Mouse (Mus musculus) layer of hippocampus, postnatal 36 days (tissue): ENCODE results near the gene Prcd. TPM values are rescaled to one million over a fixed set of nuclear protein-coding genes. Genes with fewer than 3 reads are reported as not detected.
"Not testable (repeated sequence)": the region's sequence is repeated elsewhere in the genome, so short reads cannot be mapped to it uniquely, and the experiment has no call there.

ENCODE experiments used
- DNase-seq, 2 experiments: peaks; one replicate each; pipeline ENCODE4 v3.0.0; 2022
- total RNA-seq, 2 experiments: library from RNA; stranded (reverse); gene quantifications; 2 replicates each; pipeline ENCODE4 v1.2.3; 2021

The Prcd gene
- 1 to 10 TPM; 5.0 to 5.2 TPM for total RNA-seq

GRCm38 (mm10) chr11:116653234-116653633, at the start of gene Prcd:
Gene Prcd, plus strand, starts transcription at chr11:116653534.
- DNase-seq: no peak

DNA sequence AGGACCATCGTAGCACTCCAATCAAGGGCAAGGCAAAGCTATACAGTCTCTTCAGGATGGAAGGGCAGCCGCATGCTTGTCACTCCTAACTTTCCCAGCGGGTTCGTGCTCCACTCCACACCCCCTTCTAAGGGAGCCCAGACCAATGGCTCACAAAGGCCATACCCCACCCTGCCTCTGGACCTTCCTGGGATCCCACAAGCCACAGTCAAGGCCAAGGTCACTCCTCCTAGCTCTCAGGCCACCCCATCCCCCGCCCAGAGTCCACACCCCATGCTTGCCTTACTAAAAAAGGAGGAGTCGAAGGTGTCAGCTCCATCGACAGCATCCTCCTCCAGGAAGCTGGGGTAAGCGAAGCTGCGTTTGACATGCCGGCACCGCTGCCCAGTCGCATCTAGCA, 49.2 kb upstream of the Prcd start:
- no peak for DNase-seq

GRCm38 (mm10) chr11:116607717-116608116, 45.6 kb upstream of the Prcd start:
- no peak for DNase-seq

GRCm38 (mm10) chr11:116609965-116610630, 43.2 kb upstream of the Prcd start:
- no peak for DNase-seq

DNA sequence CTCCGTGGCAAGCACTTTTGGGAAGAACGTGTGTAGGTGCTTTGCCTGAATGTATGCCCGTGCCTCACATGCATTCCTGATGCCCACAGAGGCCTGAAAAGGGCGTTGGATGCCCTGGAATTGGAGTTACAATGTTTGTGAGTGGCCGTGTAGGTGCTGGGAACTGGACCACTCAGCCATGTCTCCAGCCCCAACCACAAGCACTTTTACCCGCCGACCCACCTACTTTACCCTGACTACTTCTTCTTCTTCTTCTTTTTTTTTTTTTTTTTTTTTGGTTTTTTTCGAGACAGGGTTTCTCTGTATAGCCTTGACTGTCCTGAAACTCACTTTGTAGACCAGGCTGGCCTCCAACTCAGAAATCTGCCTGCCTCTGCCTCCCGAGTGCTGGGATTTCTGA, 42.2 kb upstream of the Prcd start:
- DNase-seq: not testable (repeated sequence)

DNA sequence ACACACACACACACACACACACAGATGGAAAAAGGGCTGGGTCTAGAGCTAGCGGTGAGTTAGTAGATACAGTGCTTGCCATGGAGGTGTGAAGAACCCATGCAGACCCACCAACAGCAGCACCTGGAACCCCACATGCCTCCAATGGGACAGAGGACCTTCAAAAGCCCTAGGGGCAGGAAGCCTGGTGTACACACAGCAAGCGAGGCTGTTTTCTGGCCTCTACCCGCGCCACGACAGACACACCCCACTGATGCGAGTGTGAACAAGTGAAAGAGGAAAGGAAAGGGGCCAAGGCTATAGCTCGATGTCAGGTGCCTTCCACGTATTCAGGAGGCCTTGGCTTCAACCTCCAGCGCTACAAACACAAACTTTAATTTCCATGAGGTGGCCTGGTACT, 41.5 kb upstream of the Prcd start:
- no peak for DNase-seq

GRCm38 (mm10) chr11:116612554-116612953, 40.8 kb upstream of the Prcd start:
- no peak for DNase-seq

DNA sequence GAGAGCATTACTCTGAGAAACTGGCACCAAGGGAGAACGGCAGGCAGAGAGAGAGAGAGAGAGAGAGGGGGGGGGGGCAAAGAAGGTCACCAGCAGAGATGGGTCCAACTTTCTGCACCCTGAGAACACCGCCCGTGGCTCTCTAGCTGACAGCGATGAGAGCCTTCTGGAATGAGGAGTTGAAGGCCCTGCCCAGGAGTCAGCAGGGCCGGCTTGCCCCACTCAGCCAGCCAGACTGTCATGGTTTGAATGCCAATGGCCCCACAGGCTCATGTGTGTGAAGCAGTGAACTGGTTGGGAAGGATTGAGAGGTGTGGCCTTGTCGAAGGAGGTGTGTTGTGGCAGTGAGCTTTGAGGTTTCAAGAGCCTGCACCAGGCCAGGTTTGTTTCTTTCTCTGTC, 40.1 kb upstream of the Prcd start:
- DNase-seq: no peak

DNA sequence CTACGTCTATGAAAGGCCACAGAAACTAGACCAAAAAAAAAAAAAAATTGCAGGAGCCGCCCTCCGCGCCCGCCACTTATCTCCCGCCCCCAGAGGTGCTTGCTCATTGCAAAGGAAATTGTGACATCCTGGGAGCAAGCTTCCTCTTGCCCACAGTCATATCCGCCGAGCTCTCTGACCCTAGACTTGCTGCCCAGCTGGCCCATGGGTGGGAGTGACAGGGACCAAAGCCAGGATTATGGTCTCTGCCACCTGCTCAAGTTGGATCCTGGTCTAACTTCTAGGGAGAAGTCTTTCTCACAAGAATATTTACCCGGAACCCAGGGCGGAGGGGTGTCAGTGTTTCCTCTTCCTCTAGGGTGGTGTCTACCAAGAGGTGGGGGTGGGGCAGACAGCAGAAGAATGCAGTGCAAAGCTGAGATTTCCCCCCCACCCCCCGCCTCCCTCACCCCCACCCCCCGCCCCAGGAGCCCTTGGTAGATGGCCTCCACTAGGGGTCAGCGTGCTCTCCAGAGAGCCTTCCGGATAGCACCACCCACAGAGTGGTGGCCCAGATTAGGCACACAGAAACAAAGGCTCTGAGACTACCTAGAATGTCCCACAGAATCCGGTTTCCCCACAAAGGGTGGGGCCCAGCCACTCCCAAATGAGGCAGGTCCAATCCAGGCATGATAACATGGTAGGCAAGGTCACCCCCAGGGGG, 37.4 kb upstream of the Prcd start:
- no peak for DNase-seq

GRCm38 (mm10) chr11:116616438-116617118, 36.8 kb upstream of the Prcd start:
- DNase-seq: no peak

DNA sequence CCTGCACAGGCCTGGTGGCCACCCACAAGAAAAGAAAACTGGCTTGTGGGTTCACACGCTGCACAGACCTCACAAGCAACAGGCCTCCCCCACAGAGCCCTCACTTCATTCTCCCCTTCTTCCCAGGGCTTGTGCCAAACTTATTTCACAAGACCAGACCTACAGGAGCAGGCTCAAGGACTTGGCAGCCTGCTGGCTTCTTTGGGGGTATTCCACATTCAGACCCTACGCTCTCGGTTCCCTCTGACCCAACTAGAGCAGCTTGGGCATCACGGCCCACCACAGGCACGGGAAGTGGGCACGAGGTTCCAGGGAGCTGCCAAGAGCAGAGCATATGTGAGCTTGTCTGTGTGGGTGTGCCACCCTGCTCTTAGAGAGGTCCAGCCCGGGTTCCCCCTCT, 35.7 kb upstream of the Prcd start:
- DNase-seq: no peak

- no peak for DNase-seq
These were observed 34.7 kb upstream of the Prcd start for GRCm38 (mm10) chr11:116618666-116619065.

DNA sequence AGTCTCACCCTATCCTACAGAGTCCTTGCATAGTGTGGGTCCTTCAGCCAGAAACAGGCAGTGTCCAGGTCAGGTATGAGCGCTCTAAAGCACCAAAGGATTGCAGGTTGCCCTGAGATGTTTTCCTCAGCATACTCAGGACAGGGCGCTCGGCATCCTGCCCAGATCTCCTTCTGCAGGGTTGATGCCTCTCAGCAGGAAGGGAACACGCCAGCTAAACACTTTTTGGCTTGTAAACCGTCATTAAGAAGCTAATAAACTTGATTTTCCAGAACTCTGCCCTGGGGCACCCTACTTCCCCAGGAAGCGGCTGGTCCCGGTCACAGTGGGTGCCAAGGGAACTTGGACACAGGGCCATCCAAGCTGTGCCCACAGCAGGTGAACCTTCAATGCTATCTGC, 34.2 kb upstream of the Prcd start:
- DNase-seq: no peak

GRCm38 (mm10) chr11:116619561-116619960, 33.8 kb upstream of the Prcd start:
- DNase-seq: no peak

- DNase-seq: no peak
These were observed 33.3 kb upstream of the Prcd start for GRCm38 (mm10) chr11:116620073-116620472.

DNA sequence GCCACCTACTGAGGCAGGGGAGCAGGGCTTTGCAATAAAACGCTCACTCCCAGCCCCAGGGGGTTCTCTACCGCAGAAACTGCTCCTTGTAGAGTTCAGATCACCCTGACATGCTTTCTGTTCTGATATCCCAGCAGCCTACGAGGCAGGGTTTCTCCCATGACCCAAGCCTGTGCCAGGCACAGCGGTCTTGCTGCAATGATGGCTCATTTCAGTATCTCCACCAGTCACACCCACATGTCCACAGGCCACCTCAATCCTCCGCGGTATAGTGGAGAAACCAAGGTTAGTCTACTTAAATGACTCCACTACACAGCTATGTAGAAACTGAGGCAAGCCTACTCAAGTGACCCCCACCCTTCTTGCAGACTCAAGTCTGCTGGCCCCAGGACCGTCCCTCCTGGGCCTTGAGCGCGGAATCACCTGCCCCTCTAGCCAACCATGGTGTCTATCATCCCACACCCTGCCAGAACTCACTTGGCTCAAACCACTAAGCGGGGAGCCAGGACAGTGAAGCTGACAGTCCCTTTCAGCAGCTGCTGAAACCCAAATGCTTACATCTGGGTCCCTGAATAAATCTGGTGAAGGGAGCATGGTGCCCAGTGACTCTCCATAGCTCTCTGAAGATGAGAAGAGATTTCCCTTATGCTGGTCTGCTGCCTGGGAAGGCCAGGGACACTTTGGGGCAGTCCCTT, 32.6 kb upstream of the Prcd start:
- DNase-seq: no peak

- DNase-seq: peak; percentile 44
These were observed 32.1 kb upstream of the Prcd start for GRCm38 (mm10) chr11:116621258-116621704.

DNA sequence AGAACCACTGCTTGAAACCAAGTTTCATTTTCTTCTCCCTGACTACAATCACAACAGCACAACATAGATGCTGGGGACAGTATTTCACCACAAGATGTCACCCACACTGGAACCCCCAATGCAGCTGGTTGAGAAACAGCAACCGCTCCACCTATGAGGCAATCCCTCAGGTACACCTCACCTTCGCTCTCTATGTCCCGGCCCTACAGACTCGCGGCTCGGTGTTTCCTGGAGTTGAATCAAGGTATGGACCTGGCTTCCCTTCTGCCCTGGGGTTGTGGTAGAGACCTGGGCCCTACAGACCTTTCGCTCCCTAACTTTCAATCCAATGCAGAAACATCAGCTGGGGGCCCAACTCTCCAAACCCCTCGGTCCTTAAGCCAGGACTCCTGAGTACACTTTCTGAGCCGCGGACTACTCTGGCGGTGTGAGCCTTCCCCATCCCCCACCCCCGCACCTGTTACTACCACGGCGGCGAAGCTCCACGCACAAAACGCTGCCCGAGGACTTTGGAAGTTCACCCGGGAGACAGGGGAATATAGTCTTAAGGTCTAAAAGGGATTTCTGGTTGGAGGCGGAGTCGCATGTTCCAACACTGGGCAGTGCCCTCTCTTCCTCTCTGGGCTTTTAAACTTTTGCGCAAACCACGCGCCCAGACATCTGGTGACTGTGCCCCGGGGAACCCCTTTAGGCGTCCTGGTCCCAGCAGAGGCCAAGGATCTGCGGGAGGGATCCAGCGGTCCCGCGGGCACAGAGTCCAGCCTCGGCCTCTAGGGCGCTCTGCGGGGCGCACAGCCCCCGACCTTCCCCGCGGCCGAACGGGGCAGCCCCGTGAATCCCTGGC, 29.8 kb upstream of the Prcd start:
- no peak for DNase-seq

- DNase-seq: no peak
These were observed 29.1 kb upstream of the Prcd start for GRCm38 (mm10) chr11:116624131-116624832.

GRCm38 (mm10) chr11:116625081-116626000, 28.0 kb upstream of the Prcd start:
- DNase-seq: no peak
